Mouse (Mus musculus) brain, embryonic 14.5 days (tissue): ENCODE data around the gene Slc39a11. TPM values are rescaled to one million over a fixed set of nuclear protein-coding genes. Genes with fewer than 3 reads are reported as not detected.
"Not testable (repeated sequence)": the region's sequence is repeated elsewhere in the genome, so short reads cannot be mapped to it uniquely, and the experiment has no call there.

ENCODE experiments used
- DNase-seq: peaks from one replicate; pipeline ENCODE4 v3.0.0-alpha.2; 2011; ENCODE audit warnings: low read depth
- CTCF ChIP-seq: fragments of 200-500 bp; IDR thresholded peaks from 2 replicates; pipeline ENCODE4 v1.5.1; 2012; ENCODE audit warnings: inconsistent platforms, mild to moderate bottlenecking, moderate library complexity, borderline replicate concordance; ENCODE audit not compliant: insufficient read depth, insufficient read length; ENCODE audit errors: extremely low read depth
- POLR2A ChIP-seq: fragments of 200-500 bp; IDR thresholded peaks from 2 replicates; pipeline ENCODE4 v1.6.1; 2012; ENCODE audit warnings: mild to moderate bottlenecking, inconsistent platforms, borderline replicate concordance; ENCODE audit not compliant: poor library complexity, insufficient read depth, insufficient read length, severe bottlenecking; ENCODE audit errors: extremely low read depth
- polyA plus RNA-seq: library from polyadenylated mRNA; depleted of rRNA; stranded (reverse); fragments of >200 nt; gene quantifications from 2 replicates; pipeline ENCODE4 v1.2.3, GENCODE M21; 2012

Gene Slc39a11
- polyA plus RNA-seq, 1 experiment: 24.3 TPM

DNA sequence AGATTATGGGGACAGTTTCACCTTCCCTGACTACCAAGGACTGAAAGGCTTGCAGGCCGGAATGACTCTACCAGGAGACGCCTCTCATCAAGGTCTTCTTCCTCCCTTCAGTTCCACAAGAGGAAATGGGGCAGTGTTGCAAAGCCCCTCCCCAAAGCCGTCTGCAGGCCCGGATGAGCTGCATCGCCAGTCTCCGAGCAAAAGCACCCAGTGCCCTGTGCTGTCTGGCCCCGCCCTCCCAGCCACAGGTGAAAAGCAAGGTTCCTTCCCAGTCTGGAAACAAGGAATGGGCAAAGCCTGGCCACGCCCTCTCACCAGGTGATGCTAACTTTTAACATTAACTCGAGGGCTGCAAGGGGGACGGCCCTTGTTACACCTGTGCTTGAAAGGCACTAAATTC, 16.8 kb upstream of the Slc39a11 start:
- TF ChIP-seq POLR2A (no peak), CTCF (no peak)
- DNase-seq: no peak

- DNase-seq: peak; percentile 27
Measured at GRCm38 (mm10) chr11:113666205-113666604, 16.3 kb upstream of the Slc39a11 start.

DNA sequence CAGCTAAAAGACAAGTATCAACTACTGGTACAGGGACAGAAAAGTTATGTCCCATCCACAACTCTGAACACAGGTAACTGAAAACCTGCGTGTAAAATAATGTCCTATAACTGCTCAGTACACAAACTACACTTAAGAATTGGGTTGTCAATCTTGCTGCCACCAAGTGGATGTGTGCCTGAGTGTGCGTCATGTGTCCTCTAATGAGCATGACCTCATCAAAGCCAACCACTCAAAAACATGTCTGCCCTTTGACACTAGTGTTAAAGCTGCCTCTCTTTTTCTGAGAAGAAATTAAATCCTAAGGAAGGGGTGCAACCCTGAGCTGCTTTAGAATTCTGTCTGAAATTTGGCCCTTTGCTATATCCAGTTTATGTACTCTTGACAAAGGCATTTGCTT, 14.4 kb upstream of the Slc39a11 start:
- TF ChIP-seq CTCF: no peak
- TF ChIP-seq POLR2A: no peak
- no peak for DNase-seq

More at GRCm38 (mm10) chr11:113666205-113666604, 16.3 kb upstream of the Slc39a11 start:
- TF ChIP-seq POLR2A (no peak), CTCF (no peak)

- TF ChIP-seq CTCF (no peak), POLR2A (no peak)
- no peak for DNase-seq
Measured at GRCm38 (mm10) chr11:113661835-113662351, 12.0 kb upstream of the Slc39a11 start.

DNA sequence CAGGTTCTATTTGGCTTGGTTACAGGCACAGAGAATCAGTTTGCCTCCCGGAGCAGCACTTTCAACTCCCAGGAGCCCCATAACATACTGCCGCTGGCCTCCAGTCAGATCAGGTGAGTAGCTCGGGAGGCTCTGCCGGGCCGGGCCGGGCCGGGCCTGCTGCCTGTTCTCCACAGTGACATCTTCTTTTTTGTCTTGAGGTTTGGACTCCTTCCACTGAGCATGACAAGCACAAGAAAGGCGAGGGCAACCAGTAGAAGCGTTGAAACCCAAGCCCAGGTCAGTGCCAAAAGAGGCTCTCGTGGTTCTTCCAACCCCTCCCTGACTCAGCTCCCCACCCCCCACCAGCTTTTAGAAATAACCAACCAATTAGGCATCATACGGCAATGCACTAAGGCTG, 11.1 kb upstream of the Slc39a11 start:
- DNase-seq: no peak
- TF ChIP-seq POLR2A (no peak), CTCF (no peak)

DNA sequence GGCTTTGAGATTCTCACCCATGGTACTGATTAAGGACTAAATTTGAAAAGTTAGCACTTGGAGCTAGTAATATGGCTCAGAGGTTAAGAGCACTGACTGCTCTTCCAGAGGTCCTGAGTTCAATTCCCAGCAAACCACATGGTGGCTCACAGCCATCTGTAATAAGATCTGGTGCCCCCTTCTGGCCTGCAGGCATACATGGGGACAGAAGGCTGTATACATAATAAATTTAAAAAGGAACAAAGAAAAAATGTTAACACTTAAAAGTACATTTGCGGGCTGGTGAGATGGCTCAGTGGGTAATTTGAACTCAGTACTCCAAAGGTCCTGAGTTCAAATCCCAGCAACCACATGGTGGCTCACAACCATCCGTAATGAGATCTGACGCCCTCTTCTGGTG, 10.3 kb upstream of the Slc39a11 start:
- not testable (repeated sequence) for DNase-seq

DNA sequence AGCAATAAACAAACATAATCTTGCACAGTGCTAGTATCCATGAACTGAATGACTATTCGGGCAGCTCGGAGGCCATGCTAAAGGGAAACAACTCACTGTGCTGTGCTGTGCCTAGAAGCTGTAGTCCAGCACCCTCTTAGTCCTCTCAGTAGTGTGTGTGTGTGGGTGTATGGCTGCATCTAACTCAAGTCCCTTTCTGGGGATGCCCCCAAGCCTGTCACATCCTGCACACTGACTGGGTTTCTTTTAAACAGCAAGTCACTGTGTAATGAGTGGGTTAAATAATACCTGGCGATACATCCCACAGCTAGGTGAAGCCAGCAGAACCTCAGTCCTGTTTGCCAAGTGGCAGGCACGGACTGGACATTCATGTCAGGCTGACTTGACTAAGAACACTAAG, 8.9 kb upstream of the Slc39a11 start:
- DNase-seq: no peak
- TF ChIP-seq CTCF (no peak), POLR2A (no peak)

DNA sequence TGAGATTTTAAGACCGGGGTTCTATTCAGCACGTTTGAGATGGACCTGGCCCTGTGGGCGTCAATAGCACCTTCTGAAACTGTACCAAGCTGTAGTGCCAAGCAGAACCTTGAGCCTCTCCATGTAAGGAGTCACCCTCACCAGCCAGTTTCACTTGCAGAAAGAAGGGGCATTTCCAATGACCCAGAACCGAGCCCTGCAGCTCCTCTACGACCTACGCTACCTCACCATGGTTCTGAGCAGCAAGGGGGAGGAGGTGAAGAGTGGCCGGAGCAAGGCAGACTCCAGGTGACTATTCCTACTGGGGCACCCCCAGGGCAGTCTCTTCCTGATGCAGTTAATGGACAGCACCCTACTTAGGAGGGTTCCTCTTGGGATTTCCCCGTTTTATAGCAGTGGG, 8.4 kb upstream of the Slc39a11 start:
- TF ChIP-seq CTCF (no peak), POLR2A (no peak)

DNA sequence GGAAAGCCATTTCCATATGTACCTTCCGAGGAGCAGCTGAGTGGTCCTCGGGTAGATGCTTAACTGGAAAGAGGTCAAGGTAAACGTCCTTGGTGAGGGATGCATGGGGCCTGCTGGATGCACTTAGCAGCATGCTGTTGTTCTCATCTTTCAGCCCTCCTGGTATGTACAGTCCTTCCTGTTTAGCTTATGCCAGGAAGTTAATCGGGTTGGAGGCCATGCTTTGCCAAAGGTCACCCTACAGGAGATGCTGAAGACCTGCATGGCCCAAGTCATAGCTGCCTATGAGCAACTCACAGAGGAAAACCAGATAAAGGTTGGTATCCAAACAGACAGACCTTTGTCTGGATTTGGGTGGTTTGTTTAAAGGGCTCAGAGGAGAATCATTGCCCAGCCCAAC, 7.3 kb upstream of the Slc39a11 start:
- TF ChIP-seq CTCF (no peak), POLR2A (no peak)
- no peak for DNase-seq

More for the DNA sequence above, 8.4 kb upstream of the Slc39a11 start:
- DNase-seq: no peak

DNA sequence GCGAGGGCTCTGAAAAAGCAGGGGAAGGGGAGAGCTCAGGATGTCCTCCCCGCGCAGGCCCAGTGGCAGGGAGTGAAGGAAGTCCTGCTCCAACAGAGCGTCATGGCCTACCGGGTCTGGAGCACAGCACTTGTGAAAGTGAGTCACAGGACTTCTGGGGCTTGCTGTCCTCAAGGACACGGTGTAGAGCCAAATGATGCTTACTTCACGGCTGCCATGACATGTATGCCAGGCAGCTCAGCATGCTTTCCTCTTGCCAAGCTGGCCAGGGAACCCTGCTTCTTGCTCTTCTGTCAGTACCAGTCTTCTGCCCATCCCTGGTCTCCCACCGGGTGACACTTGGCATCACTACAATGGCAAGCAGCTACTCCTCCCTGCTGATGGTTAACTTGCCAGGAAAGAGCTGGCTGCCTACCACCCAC, 6.6 kb upstream of the Slc39a11 start:
- DNase-seq: peak; percentile 53
- TF ChIP-seq CTCF: no peak
- no peak for TF ChIP-seq POLR2A

DNA sequence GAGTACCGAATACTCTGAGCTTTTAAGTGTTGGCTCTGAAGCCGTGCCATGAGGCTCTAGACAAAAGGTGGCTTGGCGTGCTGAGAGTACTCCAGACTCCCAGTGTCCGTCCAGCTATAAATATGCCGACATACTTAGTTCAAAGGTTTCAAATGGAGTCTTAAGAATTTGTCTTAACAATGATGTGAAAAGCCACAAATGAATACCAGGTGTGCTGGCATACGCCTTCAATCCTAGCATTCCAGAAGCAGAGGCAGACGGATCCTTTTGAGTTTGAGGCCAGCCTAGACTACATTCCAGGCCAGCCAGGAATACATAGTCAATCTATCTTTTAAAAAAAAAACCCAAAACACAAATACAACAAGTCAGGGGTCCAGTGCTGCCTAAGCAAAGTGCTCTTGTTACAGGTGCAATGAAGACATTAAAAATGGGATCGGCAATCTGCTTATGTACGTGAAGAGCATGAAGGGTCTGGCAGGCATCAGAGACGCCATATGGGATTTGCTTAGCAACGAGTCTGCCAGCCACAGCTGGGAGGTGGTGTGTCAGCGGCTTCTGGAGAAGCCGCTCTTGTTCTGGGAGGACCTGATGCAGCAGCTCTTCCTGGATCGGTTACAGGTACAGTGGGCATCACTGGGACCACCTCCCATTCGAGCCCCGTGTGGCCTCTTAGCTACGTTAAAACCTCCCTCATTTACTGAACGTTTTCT, 4.8 kb upstream of the Slc39a11 start:
- TF ChIP-seq CTCF: no peak
- no peak for TF ChIP-seq POLR2A
- peak; percentile 82 for DNase-seq

GRCm38 (mm10) chr11:113654105-113654504, 4.2 kb upstream of the Slc39a11 start:
- TF ChIP-seq POLR2A (no peak), CTCF (no peak)
- no peak for DNase-seq
